Mouse (Mus musculus): ENCODE measurements at regions not wholly inside any gene's neighbourhood (a gene's known extent, or its start where the extent isn't known, plus 50 kb on each side); places are given as distances from the start of the nearest gene placed in this dataset.

DNA sequence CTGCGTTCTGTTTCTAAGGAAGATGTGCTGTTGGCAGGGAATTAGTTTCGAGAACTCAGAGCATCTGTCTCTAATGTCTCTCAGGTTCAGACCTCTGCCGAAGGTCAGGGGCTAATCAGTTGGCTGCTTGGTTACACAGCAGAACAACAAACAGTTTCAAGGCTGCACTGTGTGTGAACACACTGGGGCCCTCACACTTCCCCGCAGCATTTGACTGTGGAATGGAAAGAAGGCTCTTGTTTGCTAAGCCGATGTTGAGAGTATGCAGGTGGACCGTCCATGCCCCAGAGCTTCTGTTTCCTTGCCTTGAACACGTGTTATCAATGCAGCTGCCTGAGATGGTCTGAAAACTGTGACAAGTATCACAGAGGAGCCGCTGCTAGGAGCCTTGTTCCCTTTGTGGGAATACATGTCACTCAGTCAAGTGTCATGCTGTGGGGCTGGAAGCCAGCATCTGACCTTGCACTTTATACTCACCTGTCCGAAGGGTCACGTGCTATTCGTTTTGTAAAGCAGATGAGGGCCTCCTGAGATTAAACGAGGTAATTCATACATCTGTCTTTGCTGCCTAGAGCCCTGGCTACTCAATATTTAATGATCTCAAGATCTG lies 141.0 kb upstream of the Ankrd50 start:
- Histone ChIP-seq H3K27me3 (ENCODE audit: insufficient read depth, poor library complexity, severe bottlenecking) (no peaks in the 10 kb centered on the region), H3K4me1 (replicated peaks) (peaks cover 10% of the 10 kb centered on the region; the same call in 1 of the 2 replicates), H3K27ac (peak overlapping the region; percentile 23; the same call in 1 of the 2 replicates), H3K9me3 (no peaks in the 10 kb centered on the region), H3K4me3 (no peak overlapping the region), H3K36me3 (no peaks in the 10 kb centered on the region)
- DNase-seq (ENCODE audit: low spot score) = peak; percentile 47
- 58% methylated on average over 12 of the region's 12 CpGs for WGBS

DNA sequence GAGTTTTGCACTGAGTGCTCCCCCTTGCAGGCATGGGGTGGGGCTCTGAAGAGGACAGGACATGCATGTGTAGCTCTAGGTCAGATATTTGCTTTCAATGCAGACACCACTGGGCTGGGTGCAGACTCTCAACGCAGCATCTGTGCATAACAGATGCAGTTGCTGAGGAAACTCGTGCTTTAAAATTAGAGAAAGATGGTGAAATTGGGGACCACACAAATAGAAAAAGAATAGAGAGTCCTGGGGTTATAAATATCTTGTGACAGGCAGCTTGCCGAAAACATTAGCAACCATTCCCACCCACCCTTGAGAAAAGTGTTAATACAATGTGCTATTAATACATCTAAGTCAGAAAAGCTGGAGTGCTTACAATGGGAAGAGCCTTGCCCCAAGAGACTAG lies 133.3 kb upstream of the Ankrd50 start:
- no peaks in the 10 kb centered on the region for H3K9me3 ChIP-seq
- H3K4me1 ChIP-seq (replicated peaks) = peaks cover 11% of the 10 kb centered on the region
- no peaks in the 10 kb centered on the region for H3K27me3 ChIP-seq (ENCODE audit: insufficient read depth, poor library complexity, severe bottlenecking)
- no peak overlapping the region for H3K4me3 ChIP-seq
- DNase-seq (ENCODE audit: low spot score) = no peak
- WGBS = 49% methylated on average over 3 of the region's 3 CpGs
- no peak overlapping the region for H3K27ac ChIP-seq
- H3K36me3 ChIP-seq = no peaks in the 10 kb centered on the region

DNA sequence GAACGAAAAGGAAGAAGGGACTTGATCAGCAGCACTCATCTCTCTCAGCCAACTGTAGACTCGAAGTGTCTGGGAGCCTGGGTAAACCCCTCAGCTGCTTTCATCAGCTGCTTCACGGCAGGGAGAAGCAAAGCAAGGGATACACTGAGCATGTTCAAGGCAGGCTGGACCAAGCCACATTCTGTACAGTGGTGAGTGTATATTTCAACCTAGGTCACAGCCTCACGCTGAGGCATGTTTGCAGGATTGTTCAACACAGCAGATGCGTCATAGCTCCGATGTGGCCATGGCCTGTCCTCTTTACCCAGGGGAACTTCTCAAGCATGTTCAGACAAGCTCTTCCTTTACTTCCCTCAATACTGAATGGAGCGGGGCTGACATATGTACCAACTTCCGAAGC lies 132.6 kb upstream of the Ankrd50 start:
- H3K27me3 ChIP-seq (ENCODE audit: insufficient read depth, poor library complexity, severe bottlenecking) = no peaks in the 10 kb centered on the region
- H3K36me3 ChIP-seq = no peaks in the 10 kb centered on the region
- no peak overlapping the region for H3K27ac ChIP-seq
- DNase-seq (ENCODE audit: low spot score) = no peak
- H3K9me3 ChIP-seq = no peaks in the 10 kb centered on the region
- whole genome bisulfite sequencing = 85% methylated on average over 8 of the region's 8 CpGs
- H3K4me1 ChIP-seq (replicated peaks) = peaks cover 16% of the 10 kb centered on the region
- H3K4me3 ChIP-seq = no peak overlapping the region

DNA sequence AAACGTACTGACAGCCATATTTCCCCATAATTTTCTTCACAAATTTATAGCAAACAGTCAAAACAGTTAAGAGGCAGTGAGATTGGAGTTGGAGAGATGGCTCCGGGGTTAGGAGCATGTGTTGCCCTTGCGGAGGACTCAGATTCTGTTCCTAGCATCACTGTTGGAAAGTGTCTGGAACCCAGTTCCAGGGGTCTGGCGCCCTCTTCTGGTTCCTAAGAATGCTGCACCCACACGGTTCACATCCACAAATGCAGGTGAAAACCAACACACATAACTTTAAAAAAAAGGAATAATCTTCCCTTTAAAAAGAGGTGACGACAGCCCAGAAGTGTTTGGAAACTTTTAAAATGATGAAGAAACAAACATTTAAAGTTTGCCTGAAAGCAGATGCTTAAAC lies 129.1 kb upstream of the Ankrd50 start:
- no peak overlapping the region for H3K27ac ChIP-seq
- H3K36me3 ChIP-seq = no peaks in the 10 kb centered on the region
- H3K4me3 ChIP-seq = no peak overlapping the region
- DNase-seq (ENCODE audit: low spot score) = no peak
- 77% methylated on average over 6 of the region's 6 CpGs for WGBS
- peaks cover 22% of the 10 kb centered on the region for H3K4me1 ChIP-seq (replicated peaks)
- no peaks in the 10 kb centered on the region for H3K27me3 ChIP-seq (ENCODE audit: insufficient read depth, poor library complexity, severe bottlenecking)
- H3K9me3 ChIP-seq = no peaks in the 10 kb centered on the region

DNA sequence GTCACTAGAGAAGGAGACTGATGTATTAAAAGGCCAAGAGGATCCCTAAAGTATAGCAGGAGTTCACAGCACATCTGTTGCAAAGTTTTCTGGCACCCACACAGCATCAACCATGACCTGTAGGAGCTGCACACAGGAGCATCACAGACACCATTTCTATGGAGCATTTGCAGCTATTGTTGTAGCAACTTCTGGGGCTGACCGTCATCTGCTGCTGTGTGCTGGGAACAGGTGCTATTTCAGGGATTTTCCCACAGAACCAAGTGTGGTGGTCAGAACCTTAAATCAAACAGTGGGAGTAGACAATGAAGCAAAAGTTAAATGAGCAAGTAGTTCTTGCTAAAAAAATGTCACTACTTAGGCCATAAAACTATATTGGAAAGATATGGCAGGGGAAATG lies 106.9 kb upstream of the Ankrd50 start:
- DNase-seq (ENCODE audit: low spot score) = no peak
- Histone ChIP-seq H3K4me3 (no peak overlapping the region), H3K36me3 (no peaks in the 10 kb centered on the region), H3K27ac (no peak overlapping the region), H3K4me1 (replicated peaks) (no peaks in the 10 kb centered on the region), H3K9me3 (no peaks in the 10 kb centered on the region), H3K27me3 (ENCODE audit: insufficient read depth, poor library complexity, severe bottlenecking) (no peaks in the 10 kb centered on the region)
- 91% methylated on average over 1 of the region's 1 CpGs for WGBS

DNA sequence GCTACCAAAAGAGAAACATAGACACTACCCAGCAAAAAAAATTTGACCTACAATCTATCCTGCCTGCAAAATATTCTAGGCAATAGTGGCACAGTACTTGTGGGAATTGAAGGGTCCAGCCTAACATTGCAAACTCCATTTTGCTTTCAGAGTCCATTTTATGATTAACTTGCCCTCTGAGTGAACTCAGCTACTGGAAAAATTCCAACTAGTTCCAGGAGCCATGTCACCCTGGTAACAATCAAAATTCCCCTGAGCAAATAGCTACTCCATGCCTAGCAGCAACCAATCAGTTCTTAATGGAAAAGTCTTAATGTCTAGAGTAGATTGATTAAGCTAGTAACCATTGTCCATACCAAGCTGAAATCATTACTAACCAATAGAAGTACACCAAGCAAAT lies 104.3 kb upstream of the Ankrd50 start:
- DNase-seq (ENCODE audit: low spot score) = no peak
- H3K36me3 ChIP-seq = no peaks in the 10 kb centered on the region
- H3K4me1 ChIP-seq (replicated peaks) = no peaks in the 10 kb centered on the region
- no peaks in the 10 kb centered on the region for H3K9me3 ChIP-seq
- no peaks in the 10 kb centered on the region for H3K27me3 ChIP-seq (ENCODE audit: insufficient read depth, poor library complexity, severe bottlenecking)
- H3K4me3 ChIP-seq = no peak overlapping the region
- H3K27ac ChIP-seq = no peak overlapping the region

DNA sequence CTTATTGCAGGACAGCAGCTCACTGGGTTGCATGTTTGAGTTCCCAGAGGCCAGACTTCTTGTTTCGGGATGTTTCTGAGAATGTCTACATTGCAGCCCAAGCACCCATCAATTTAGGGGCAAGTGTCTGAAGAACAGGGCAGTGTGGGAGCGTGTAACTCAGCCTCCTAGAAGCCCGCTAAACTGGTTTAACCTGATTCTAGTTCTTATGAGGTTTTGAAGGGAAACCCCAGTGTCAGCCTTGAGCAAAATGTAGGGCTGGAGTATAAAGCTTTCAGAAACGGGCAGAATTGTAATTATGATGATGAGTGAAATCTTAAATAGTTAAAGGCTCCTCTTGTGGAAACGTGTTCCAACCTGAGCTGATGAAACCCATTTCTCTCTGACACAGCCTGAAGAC lies 100.9 kb upstream of the Ankrd50 start:
- Histone ChIP-seq H3K4me3 (no peak overlapping the region), H3K4me1 (replicated peaks) (no peaks in the 10 kb centered on the region), H3K9me3 (no peaks in the 10 kb centered on the region), H3K27ac (no peak overlapping the region), H3K27me3 (ENCODE audit: insufficient read depth, poor library complexity, severe bottlenecking) (no peaks in the 10 kb centered on the region), H3K36me3 (no peaks in the 10 kb centered on the region)
- DNase-seq (ENCODE audit: low spot score) = no peak
- WGBS = 83% methylated on average over 5 of the region's 5 CpGs

DNA sequence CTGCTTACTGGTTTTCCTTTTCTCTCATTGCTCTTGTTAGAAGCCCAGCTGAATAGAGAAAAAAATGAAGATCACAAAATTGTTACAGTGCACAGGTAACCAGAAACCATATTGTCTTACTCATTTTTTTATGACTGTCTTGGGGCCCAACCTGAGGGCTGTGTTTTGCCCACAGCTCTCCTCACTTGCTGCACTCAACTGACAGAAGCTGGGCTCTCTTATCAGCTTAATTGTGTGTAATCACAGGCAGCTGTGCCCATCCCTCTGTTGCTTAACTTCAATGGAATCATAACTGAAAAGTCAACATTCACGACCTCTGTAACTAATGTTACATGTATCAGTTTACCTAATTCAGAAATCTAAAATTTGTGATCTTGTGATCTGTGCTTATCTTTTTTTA lies 95.1 kb upstream of the Ankrd50 start:
- H3K36me3 ChIP-seq = no peaks in the 10 kb centered on the region
- no peaks in the 10 kb centered on the region for H3K4me1 ChIP-seq (replicated peaks)
- no peaks in the 10 kb centered on the region for H3K9me3 ChIP-seq
- H3K4me3 ChIP-seq = no peak overlapping the region
- H3K27ac ChIP-seq = no peak overlapping the region
- no peaks in the 10 kb centered on the region for H3K27me3 ChIP-seq (ENCODE audit: insufficient read depth, poor library complexity, severe bottlenecking)
- DNase-seq (ENCODE audit: low spot score) = no peak
- 79% methylated on average over 1 of the region's 1 CpGs for WGBS

DNA sequence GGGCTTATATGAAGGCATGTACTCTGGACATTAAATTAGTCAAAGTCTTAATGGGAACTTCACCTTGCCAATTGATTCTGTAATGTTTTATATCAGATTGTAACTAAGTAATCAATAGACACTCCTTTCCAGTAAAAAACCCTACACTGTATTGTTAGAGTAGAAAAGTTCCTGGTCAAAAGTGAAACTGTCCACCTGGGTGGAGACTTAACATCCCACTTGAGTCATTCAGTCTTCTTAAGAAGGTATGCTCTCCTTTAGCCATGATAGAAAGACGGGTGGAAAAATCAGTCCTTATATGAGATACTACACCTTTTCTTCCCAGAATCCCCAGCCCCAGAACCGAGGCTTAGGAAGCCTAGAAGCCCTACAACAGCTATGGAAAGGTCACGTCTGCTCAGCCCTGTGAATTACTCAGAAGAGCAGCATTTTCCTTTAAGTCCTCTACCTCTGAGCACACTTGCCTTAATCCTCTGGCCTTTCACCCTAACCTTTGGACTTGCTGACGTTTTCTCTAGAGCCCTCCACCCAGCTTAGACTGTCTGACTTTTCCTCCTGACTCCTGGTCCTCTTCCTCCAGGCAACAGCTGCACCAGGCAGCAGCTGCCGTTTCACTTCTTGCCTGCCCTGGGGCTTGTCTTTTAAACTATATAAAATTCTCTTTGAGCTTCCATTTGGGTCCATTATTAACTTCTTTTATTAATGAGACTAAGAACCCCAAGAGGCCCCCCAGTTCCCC lies 93.4 kb upstream of the Ankrd50 start:
- no peaks in the 10 kb centered on the region for H3K4me1 ChIP-seq (replicated peaks)
- no peak overlapping the region for H3K4me3 ChIP-seq
- H3K27ac ChIP-seq = no peak overlapping the region
- WGBS = 51% methylated on average over 5 of the region's 5 CpGs
- H3K9me3 ChIP-seq = no peaks in the 10 kb centered on the region
- no peak for DNase-seq (ENCODE audit: low spot score)
- H3K27me3 ChIP-seq (ENCODE audit: insufficient read depth, poor library complexity, severe bottlenecking) = no peaks in the 10 kb centered on the region
- no peaks in the 10 kb centered on the region for H3K36me3 ChIP-seq

DNA sequence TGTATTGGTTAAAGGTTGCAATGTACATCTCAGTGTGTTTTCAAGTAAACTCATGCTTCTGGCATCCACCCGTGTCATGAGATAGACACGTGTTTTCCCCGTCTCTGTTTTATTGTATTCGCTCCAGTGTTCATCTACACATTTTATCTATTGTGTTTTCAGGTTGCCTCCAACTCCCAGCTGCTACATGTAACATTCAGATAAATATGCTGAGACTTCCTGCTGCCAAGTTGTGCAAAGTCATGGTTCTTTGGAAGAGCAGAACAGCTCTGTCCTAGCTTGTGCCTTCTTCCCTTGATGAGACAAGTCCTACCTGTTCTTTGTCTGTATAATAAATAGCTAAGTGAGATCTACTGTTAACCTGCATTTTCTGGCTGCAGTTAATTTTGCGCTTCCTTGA lies 89.0 kb upstream of the Ankrd50 start:
- 90% methylated on average over 5 of the region's 5 CpGs for WGBS
- DNase-seq (ENCODE audit: low spot score) = no peak
- H3K27ac ChIP-seq = no peak overlapping the region
- peaks cover 12% of the 10 kb centered on the region for H3K4me1 ChIP-seq (replicated peaks)
- H3K9me3 ChIP-seq = no peaks in the 10 kb centered on the region
- no peaks in the 10 kb centered on the region for H3K27me3 ChIP-seq (ENCODE audit: insufficient read depth, poor library complexity, severe bottlenecking)
- no peak overlapping the region for H3K4me3 ChIP-seq
- H3K36me3 ChIP-seq = no peaks in the 10 kb centered on the region

DNA sequence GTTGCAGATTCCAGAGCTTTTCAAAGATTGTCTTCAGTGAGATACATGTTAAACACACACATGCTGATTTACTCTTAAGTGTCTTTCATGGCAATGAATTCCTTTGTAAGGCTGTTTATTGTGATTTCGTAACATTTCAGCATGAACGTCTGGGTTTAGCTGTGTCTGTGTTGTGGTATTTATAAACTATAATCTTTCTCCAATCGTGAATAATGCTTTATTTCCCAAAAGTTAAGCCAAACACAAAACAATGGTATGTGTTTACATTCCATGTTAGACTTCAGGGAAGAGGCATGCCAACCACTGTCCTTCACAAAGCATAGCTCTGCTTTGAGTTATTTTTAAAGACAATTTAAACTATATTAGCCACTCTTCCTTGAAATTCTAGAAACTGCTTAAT lies 87.5 kb upstream of the Ankrd50 start:
- DNase-seq (ENCODE audit: low spot score) = no peak
- Histone ChIP-seq H3K9me3 (no peaks in the 10 kb centered on the region), H3K4me3 (no peak overlapping the region), H3K27me3 (ENCODE audit: insufficient read depth, poor library complexity, severe bottlenecking) (no peaks in the 10 kb centered on the region), H3K36me3 (no peaks in the 10 kb centered on the region), H3K27ac (no peak overlapping the region), H3K4me1 (replicated peaks) (peaks cover 26% of the 10 kb centered on the region)
- 87% methylated on average over 3 of the region's 3 CpGs for WGBS

DNA sequence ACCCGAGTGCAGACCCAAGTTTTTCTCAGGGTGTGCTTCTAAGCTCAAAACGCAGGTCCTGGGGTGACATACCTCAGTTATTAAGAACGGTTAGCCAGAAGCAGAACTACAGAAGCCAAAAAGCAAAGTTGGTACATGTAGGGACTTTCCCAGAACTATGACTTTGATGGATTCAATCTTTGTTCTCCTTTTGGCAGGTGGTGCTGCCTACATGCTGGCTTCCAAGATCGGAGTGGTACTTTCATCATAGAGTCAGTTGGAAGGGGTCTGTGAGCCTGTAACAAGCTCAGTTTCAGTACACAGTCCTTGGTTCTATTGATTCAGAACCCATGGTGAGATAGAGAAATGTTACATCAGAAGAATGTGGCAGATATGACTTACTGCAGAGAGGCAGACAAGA lies 86.6 kb upstream of the Ankrd50 start:
- Histone ChIP-seq H3K27me3 (ENCODE audit: insufficient read depth, poor library complexity, severe bottlenecking) (no peaks in the 10 kb centered on the region), H3K4me1 (replicated peaks) (peaks cover 26% of the 10 kb centered on the region), H3K4me3 (no peak overlapping the region), H3K27ac (no peak overlapping the region), H3K9me3 (no peaks in the 10 kb centered on the region), H3K36me3 (no peaks in the 10 kb centered on the region)
- no peak for DNase-seq (ENCODE audit: low spot score)
- WGBS = 92% methylated on average over 4 of the region's 4 CpGs

DNA sequence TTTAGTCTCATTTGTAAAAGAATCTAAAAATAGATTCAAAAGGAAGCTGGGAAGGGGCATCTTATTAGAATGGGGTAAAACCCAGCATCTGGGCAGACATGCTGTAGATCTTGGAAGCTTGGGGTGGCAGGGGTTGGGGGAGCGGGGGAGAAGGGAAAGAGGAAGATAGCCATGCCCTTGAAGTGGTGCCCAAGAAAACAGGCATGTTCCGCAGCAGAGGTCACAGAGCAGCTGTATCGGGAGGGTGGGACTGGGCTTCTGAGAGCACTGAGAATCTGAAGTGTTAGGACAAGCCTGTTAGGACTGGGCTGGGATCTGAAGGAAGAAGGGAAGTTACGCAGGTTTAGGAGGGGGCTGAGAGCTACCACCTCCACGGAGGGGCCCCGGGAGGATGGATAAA lies 84.4 kb upstream of the Ankrd50 start:
- no peak for DNase-seq (ENCODE audit: low spot score)
- H3K27ac ChIP-seq = peak overlapping the region; percentile 86

DNA sequence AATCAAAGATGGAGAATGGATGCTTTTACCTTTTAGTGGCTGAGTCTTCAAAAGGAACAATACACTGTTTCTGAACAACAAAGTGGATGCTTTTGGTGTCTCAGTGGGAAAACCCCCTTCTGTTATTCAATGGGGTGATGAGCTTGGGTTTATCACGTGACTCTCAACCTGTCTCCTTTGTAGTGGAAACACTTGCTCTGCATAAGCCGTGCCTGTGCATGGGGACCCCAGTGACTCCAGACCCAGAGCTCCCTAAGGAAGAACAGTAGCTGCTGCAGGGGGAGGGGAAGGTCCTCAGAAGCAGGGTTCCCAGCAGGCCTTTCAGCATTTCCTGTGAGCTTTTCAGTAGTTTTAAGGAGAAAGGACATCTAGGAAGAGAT lies 83.9 kb upstream of the Ankrd50 start:
- peak; percentile 38 for DNase-seq (ENCODE audit: low spot score)
- Histone ChIP-seq H3K27ac (peak overlapping the region; percentile 86), H3K27me3 (ENCODE audit: insufficient read depth, poor library complexity, severe bottlenecking) (no peaks in the 10 kb centered on the region), H3K4me1 (replicated peaks) (peaks cover 36% of the 10 kb centered on the region), H3K9me3 (no peaks in the 10 kb centered on the region), H3K36me3 (no peaks in the 10 kb centered on the region), H3K4me3 (no peak overlapping the region)
- 10% methylated on average over 2 of the region's 2 CpGs for WGBS

More for the DNA sequence above, 84.4 kb upstream of the Ankrd50 start:
- H3K36me3 ChIP-seq = no peaks in the 10 kb centered on the region
- no peak overlapping the region for H3K4me3 ChIP-seq
- no peaks in the 10 kb centered on the region for H3K9me3 ChIP-seq
- 55% methylated on average over 6 of the region's 6 CpGs for WGBS
- H3K4me1 ChIP-seq (replicated peaks) = peaks cover 36% of the 10 kb centered on the region
- H3K27me3 ChIP-seq (ENCODE audit: insufficient read depth, poor library complexity, severe bottlenecking) = no peaks in the 10 kb centered on the region

Measured in hindbrain, embryonic 10.5 days (tissue).